13 mouse cellular contexts compared by ENCODE assay signal in the genomic region with DNA sequence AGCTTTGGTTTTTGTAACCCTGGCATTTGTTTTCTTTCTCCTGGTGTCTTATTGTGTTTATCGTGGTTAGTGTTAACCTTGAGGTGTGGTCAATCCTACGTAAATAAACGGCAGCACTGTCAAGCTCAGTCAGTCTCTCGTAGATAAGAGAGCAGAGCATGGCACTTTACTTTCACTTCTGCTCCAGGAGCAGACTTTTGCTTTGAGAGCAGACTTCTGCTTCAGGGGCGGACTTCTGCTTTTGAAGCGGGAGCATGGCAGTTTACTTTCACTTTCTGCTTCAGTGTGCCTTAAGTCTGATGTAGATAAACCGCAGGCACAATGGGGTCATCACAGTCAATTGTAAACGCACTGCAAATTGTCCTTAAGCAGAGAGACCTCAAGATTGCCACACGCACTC. TPM values are rescaled to one million over a fixed set of nuclear protein-coding genes. Genes with fewer than 3 reads are reported as not detected.
"Had no signal": no experiment of that assay in that cellular context is flagged by ENCODE, and none has a peak within 500 bp of the region (broad histone marks: within the 10 kb centered on the region; RNA-seq: fewer than 3 reads in every experiment).

No protein-coding gene starts in this region.

RNA-seq across cellular contexts. Expression of a gene that starts 54.1 kb away (rescaled TPM):
- total RNA-seq: midbrain, postnatal 0 days; monocyte, adult 5-6 weeks had no signal
- polyA plus RNA-seq: lung, embryonic 14.5 days; lung, embryonic 16.5 days; midbrain, embryonic 11.5 days; midbrain, embryonic 13.5 days; midbrain, embryonic 15.5 days; midbrain, postnatal 0 days; neural tube, embryonic 11.5 days; neural tube, embryonic 13.5 days; neural tube, embryonic 15.5 days; small intestine, adult 2 months; stomach, embryonic 14.5 days; thymus, postnatal 0 days had no signal
